Mouse (Mus musculus) cerebellum, adult 11 months (tissue): ENCODE results near the gene Bicral.

Experiments
- DNase-seq: peaks from one replicate; pipeline ENCODE4 v3.0.0; 2022

Gene Bicral

DNA sequence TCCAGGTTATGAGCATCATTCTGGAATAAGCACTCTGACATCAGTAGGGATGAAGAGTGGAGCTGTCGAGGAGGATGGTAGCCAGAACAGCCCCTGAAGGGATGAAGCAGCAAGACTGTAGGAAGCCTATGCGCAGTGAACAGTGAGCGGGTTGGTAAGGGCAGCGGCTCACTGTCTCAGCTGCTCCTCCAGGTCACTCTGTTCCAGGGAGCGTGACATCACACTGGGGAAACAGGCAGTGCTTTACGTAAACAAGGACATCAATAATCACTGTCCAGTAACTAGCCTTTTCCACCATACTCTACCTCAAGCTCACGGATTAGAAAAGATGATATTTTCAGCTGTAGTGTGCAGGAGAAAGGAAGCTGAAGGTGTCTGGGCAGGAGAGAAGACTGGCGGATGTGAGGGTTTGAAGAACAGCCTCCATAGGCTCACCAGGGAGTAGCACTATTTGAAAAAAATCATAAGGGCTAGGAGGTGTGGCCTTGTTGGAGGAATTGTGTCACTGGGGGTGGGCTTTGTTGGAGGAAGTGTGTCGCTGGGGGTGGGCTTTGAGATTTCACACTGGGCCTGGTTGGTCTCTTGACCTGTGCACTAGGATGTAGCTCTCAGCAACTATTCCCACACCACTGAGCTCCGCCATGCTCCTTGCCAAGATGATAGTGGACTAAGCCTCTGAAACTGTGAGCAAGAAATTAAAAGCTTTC is 17.8 kb downstream of the Bicral start:
- no peak for DNase-seq

DNA sequence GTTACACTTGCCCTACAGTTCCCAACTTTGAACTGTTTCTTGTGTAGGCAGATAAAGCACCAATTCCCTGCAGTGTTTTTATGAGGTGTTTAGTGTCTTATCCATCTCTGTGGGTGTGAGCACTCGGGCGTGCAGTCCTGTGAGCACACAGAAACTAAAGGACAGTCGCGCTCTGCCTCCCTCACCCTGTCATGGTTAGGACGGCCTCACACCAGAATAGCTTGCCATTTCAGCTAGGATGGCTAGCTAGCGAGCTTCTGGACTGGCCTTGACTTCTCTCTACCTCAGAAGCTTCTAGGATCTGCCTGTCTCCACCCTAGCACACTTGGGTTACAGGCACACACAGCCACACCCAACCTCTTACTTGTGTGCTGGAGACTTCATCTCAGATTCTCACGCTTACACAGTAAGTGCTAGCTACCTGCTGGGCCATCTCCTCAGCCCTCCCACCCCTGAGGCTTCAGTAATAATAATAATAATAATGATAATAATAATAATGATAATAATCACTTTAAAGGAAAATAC is 19.8 kb downstream of the Bicral start:
- DNase-seq: no peak

DNA sequence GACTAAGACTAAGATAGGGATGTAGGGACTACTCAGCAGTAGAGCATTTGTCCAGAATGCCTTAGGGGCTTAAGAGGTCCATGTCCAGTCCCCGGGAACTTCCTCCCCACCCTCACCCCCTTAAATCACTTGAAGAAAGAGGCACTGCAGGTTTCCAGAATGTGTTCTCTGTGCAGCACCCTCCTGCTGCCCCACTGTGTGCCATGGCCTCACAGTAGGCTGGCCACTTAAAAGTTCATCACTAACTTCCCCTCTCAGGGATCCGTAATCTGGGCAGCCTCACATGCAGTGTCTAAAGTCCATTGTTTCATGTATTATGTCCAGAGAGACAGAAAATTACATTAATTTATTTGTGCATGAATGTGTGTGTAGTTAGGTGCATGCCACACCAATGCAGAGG is 20.4 kb downstream of the Bicral start:
- DNase-seq: no peak

DNA sequence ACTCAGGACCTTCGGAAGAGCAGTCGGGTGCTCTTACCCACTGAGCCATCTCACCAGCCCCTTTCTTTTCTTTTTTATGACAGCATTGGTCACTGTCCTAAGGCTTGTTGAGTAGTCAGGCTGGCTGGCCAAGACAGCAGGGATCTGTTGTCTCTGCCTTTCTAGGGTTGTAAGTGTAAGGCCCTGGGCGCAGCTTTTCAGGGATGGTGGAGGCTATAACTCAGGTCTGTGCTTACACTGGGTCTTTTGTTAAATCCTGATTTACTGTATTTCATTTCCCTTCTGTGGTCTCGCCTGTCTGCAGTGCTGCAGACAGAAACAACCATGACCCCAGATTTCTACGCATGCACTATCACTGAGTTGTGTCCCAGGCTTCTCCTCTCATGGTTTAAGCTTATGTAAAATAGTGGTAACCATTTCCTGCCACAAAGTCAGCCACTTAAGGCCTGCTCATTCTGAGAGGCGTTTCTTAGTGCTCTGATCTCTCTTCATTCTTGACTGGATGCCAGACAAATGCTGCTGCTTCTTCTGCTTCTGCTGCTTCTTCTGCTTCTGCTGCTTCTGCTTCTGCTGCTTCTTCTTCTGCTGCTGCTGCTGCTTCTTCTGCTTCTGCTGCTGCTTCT is 23.1 kb downstream of the Bicral start:
- no peak for DNase-seq

DNA sequence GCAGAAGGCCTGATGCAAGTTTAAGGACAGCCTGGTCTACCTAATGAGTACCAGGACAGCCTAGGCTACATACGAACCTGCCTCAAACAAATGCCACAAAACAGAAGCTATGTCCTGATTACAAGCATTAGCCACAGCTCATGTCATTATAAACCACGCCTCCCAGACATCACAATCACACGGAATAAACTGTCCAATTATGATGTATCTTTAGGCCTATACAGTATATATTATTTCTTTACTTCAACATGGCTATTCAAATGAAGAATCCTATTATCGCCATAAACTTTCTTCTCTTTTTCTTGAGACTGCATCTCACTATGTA is 25.3 kb downstream of the Bicral start:
- no peak for DNase-seq

DNA sequence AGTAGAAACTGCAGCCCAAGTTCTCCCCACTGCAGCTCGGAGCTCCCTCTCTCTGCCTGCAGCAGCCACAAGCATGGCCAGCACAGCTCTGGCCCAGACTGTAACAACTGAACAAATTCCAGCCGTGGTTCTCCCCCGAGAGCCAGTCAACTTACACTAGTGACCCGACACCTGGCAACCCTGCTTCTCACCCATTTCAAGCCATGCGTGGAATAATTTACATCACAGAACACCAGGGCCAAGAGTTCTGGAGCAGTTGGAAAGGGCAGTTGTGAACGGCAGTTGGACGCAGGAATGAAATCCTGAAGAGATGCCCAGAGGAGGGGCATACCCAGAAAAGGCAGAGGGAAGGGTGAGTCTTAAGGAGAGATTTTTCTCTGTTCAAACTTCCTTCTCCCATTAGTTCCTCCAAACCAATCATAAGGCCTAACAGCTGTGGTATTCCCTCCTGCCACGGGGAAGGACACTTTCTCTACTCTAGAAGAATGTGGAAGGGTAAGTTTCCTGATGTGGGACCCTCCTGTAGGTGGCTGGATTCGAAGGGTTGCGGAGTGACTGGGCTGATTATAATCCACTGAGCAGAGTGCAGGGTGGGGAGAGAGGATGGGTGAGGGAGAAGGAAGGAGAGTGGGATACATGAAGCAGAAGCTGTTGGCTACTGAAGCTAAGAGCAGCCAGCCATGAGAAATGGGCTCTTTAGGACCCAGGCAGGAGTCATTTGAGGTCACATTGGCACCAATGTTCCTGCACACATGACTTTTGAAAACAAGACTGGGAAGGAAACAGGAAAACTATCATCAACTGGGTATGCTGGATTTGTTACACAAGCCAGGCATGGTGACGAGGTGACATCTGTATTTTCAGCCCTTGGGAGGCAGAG is 25.9 kb downstream of the Bicral start:
- no peak for DNase-seq

DNA sequence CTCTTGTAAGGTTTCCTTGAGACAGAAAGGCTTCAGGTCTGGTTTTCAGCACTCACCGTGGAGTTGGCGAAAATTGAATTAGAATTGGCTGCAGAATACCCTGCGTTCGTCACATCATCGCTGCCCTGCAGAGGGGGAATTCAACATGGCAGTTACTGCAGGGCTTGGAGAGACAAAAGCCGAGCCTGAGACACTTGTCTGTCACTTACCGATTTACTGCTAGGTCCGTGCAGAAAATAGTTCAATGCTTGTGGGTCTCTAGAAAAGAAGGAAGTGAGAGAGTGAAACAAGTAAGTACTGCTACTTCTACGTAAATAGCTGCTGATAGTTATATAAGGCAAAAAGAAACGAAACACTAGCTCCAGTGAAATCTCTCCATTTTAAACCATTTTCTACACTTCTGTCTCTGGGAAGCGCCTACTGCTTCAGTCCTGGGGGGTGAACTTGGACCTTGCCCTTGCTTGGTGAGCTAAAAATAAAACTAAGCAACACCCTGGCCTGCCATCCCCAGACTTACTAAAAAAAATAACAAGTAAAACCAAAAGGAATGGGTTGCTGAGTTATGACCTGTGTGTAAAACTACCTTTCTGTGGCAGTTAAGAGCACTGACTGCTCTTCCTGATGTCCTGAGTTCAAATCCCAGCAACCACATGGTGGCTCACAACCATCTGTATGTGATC is 28.3 kb downstream of the Bicral start:
- no peak for DNase-seq

DNA sequence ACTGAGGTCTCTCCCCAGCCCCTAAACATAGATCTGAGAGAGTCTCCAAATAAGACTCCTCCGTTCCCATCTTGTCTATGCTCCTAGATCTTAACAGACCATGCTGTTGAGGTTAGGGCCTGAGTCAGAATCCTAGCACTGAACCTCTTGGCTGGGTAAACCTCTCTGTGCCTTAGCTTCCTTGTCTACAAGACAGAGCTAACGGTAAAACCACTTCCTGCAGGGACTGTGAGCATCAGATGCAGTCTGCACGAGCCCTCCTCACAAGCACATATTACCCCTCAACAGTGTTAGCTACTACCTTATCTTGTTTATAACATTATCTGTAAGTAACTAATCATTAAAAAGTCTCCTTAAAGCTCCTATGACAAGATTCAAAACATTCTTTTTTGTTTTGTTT is 29.3 kb downstream of the Bicral start:
- DNase-seq: no peak

DNA sequence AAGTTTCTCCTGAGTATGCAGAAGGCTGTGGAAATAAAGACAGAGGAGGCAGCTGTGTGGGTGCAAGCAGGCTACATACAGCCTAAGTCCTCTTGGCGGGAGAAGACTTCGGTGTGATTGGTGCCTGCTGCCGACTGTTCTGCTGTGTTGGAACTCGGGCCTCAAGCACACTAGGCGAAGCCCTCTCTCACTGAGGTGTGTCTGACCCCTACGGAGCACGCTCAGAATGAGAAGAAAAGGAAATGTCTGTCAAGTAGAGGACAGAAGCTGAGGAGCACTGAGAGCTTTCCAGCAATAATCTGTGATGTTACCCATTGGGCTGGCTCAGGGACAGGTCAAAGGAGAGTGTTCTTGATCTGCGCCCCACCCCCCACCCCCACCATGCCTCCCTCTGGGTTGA is 35.2 kb downstream of the Bicral start:
- DNase-seq: no peak

DNA sequence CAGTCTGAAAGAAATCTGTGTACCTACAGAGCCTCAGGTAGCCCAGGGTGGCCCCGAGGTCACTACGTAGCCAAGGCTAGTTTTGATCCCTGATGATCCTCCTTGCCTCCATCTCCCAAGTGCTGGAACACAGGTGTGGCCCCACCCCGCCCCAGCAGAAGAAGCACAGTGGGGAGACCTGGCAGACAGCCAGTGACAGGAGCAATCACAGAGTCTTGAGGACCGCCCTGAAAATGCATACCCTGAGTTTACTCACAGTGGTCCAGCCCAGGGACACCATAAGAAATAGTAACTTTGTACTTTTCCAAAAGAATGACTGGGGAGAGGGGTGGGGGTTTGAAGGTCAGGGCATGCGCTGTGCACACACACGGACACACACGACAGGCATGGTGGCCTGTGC is 37.7 kb downstream of the Bicral start:
- DNase-seq: peak; percentile 22

DNA sequence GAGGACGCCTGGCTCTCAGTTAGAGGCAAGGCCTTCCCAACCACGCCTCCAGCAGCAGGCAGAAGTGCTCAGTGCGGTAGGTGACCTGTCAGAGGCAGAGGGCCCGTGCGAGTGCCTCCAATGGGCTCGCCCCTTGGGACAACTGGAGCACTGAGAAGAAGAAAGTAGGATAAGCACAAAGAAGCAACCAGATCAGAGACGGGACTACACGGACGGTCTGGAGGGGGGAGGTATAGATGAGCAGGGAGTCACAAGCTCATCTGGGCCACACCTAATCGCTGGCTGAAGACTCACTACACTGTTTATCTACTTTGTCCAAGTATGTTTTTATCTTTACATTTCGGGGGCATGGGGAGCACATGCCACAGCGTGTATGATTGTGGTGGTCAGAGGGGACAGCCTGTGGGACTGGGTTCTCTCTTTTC is 40.5 kb downstream of the Bicral start:
- no peak for DNase-seq

DNA sequence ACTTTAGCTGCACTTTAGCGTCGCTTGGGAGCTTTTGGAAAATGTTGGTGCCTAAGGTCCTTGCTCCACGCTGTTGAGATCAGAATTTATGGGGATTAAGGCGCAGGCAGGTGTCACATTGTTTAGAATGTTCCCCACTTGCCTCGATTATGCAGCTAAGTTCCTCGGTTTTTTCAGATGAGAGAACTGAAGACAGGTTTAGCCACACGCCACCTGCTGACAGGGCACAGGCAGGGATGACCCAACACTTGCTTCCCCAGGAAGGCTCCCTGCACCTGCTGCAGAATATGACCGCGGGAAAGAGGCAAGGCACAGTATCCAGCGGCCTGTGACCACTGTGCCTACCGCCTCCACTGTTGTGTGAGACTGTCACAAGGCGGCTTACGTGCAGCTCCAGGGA is 42.0 kb downstream of the Bicral start:
- DNase-seq: no peak

DNA sequence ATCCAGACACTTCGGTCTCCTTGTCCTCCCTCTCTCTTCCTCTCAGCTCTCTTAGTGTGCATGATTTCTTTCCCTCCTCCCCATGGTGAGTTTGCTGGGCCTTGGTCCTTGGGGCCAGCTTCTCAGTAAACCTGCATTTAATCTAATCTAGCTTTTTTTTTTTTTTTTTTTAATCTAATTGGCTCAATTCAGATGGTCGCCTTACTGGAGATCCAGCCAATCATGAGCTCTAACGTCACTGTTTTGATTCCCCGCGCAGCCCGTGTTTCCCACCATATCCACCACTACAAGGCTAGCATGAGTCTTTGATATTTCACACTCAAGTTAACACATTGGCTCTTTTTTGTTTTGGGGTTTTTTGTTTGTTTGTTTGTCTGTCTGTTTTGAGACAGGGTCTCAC is 43.8 kb downstream of the Bicral start:
- DNase-seq: no peak

DNA sequence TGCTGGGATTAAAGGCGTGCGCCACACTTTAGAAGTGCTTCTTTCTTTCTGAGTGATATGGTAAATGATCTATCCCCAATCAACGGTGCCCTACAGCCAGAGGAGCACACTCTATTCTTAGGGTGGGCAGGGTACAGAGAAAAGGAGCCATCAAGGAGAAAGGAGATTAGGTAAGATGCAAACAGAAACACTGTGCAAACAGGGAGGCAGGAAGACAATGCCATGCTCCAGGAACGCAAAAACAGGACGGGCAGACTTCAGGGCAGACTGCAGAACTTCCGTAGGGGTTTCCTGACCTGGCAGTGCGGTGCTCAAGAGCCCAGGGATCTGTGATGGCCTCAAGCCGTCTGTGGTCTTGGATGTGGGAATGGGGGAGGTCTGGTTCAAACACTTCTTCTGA is 44.6 kb downstream of the Bicral start:
- DNase-seq: no peak

DNA sequence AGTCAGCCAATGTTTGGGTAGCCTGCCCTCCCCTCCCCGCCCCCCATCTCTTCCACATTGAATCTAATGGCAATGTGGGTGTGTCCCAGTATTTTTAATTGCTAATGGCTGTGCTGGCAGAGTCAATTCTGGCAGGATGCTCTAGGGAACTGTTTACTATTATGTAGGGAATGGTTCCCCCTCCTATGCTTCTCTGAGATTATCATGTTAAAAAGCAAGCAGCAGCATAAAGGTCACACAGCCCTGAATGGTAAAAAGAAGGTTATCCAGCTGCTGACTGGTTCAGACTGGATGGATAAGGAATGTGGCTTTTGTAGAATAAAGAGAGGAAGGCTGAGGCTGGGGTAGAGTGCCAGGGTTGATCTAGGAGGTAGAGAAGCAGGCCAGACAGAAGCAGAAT is 45.8 kb downstream of the Bicral start:
- DNase-seq: no peak

DNA sequence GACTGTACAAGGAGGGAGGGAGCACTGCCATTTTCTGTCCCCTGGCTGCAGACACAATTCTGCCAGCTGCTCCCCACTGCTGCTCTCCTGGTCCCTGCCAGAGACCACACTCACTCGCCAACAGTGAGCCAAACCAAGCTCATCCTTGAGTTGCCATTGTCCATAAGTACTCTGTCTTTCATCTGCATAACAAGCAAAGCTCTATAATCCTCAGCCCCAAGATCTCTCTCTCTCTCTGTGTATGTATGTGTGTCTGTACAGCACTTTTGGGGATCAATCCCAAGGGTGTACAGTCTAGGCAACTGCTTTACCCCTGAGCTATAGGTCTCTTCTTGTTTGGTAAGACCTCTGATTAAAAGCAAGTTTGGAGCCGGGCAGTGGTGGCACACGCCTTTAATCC is 47.6 kb downstream of the Bicral start:
- no peak for DNase-seq

DNA sequence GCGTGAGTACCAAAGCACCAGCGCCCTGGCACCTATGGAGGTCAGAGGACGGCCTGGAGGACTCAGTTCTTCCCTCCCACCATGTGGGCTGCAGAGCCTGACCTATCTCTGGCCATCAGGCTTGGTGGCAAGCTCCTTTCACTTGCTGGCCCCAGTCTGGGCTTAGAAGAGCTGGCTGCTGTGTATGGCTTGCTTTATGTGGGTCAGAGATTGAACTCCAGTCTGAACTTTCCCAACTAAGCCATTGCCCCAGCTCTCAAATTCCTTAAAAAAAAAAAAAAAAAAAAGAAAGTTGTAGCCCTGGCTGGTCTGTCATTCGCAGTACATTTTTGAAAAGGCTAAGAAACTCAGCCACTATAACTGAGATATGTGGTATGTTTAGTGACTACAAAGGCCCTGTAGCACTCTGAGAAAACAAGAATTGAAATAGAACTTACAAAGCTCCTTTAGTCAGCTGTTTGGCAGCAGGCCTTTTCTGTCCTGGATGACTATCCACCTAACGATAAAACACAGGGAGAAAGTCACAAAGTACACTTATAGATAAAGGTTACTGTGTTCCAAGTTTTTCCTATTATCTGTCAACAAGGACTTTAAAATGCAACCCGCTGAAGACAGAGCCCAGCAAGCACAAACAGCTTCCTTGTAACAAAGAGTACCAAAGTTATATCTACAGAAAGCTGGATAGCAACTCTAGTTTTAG is 49.0 kb downstream of the Bicral start:
- DNase-seq: no peak

DNA sequence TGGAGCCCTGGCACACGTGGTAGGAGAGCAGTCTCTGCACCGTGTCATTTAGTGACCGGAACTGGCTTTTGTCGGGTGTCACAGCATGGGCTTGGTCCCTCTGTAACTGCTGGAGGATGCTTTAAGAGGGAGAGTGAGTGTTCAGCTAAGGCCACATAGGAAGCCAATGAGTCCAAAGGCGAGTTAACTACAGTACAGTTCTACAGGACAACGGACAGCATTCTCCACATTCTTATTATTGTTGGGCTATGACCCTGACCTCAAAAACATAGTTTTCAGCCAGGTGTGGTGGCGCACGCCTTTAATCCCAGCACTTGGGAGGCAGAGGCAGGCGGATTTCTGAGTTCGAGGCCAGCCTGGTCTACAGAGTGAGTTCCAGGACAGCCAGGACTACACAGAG is 49.9 kb downstream of the Bicral start:
- no peak for DNase-seq

DNA sequence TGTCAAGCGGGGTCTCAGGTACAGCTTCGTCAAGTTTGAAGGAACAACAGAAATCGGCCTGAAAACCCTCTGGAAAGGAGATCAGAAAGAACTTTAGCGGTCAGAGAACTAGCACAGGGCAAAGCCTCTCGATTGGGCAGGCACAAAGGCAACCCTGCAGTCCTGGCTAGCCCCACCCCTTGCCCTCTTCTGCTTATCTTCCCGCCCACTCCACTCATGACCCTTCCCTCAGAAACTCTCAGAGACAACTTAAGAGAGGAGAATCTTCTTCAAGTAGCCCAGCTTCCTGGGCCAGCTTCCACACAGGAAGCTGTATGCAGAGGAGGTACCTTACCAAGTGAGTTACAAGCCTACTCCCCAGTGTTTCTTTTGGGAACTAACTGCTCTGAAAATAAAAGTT is 56.5 kb downstream of the Bicral start:
- no peak for DNase-seq

DNA sequence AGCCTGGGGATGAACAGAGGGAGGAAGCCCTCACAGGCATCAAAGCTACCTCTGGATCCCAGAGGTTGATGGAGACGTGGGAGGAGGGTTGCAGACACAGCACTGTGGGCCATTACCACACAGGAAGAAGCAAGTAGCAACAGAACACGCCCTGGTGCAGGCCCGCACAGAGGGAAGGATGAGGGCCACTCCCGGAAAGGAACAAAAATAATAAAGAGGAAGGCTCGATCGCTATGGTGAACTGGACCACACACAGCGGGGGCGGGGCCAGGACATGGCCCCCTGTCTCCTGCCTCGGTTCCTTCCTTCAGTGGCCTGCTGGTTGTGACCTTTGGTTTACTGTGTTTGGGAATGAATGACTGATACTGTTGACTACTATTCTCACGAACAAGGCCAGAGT is 58.6 kb downstream of the Bicral start:
- DNase-seq: no peak

DNA sequence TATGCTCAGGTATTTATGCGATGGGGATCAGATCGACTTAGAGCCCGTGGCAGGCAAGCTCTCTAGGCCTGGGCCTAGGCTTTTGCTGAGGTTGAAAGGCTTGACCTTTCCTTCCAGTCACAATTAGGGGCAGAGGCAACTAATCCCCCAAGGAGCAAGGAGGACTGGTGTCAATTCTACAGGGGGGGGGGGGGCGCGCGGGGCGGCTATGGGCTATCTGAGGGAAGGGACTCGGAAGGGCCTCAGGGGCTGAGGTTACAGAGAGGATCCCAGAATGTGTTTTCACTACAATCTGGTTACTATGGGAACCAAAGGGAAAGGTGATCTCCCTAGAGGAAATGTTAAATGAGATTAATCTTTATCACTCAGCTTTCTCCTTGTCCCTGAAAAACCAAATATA is 60.9 kb downstream of the Bicral start:
- no peak for DNase-seq

DNA sequence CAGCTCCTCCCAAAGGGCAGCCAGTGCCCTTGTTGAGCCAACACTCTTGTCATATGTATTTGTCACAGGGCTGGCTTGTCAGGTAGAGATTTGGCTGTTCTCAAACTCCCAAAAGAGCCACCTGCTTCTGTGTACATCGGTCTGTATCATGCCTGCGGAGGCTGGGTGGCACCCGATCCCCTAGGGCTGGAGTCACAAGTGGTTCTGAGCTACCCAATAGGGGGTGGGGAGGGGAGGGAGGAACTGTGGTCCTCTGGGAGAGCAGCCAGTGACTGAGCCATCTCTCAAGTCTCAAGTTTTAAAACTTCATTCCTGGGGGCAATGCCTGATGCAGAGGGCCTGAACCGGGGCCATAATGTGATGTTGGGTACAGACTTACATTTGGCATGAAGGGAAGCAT is 61.5 kb downstream of the Bicral start:
- DNase-seq: no peak

DNA sequence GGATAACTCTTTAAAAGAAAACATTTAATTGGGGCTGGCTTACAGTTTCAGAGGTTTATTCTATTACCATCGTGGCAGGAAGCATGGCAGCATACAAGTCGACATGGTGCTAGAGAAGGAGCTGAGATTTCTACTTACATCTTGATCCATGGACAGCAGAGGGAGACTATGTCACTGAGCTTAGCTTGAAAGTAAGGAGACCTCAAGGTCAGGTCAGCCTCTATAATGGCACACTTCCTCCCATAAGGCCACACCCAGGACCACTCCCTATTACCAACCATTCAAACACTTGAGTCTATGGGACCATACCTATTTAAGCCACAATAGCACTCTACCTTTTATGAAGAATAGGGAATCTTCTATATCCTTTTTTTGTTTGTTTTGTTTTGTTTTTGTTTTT is 65.3 kb downstream of the Bicral start:
- DNase-seq: no peak
